Mouse (Mus musculus): ENCODE data around the gene Ndst2. TPM values are rescaled to one million over a fixed set of nuclear protein-coding genes. Genes with fewer than 3 reads are reported as not detected.
A peak's percentile ranks its signal among the peaks of the same experiment; 100 is the strongest.

Gene Ndst2
- polyA plus RNA-seq, 1 experiment from 2014 or later: 16.8 TPM

GRCm38 (mm10) chr14:20735892-20736390 is 1.6 kb upstream of the Ndst2 start:
- 88% methylated on average over 13 of the region's 13 CpGs for WGBS
- ATAC-seq: no peak
- H3K9ac ChIP-seq (replicated peaks): no peak overlapping the region
- H3K9me3 ChIP-seq: no peaks in the 10 kb centered on the region
- H3K4me2 ChIP-seq (replicated peaks): no peak overlapping the region
- no peak overlapping the region for H3K4me3 ChIP-seq (replicated peaks)
- H3K27ac ChIP-seq: no peak overlapping the region
- peaks cover 17% of the 10 kb centered on the region for H3K4me1 ChIP-seq (replicated peaks)
- no peaks in the 10 kb centered on the region for H3K27me3 ChIP-seq
- H3K36me3 ChIP-seq: peaks cover 54% of the 10 kb centered on the region

GRCm38 (mm10) chr14:20735052-20735451 is 690 bp upstream of the Ndst2 start:
- no peak overlapping the region for H3K4me3 ChIP-seq (replicated peaks)
- 0 out of 2 replicates have a peak overlapping the region, but pooled peaks have one; percentile 89 for H3K4me2 ChIP-seq (replicated peaks)
- H3K27ac ChIP-seq: no peak overlapping the region
- H3K4me1 ChIP-seq (replicated peaks): peaks cover 17% of the 10 kb centered on the region
- H3K9me3 ChIP-seq: no peaks in the 10 kb centered on the region
- H3K36me3 ChIP-seq: peaks cover 54% of the 10 kb centered on the region
- H3K9ac ChIP-seq (replicated peaks): no peak overlapping the region
- H3K27me3 ChIP-seq: no peaks in the 10 kb centered on the region
- 79% methylated on average over 2 of the region's 2 CpGs for WGBS
- ATAC-seq: no peak

- Histone ChIP-seq H3K4me3 (replicated peaks) (peak overlapping the region; percentile 80), H3K27me3 (no peaks in the 10 kb centered on the region), H3K9me3 (no peaks in the 10 kb centered on the region), H3K9ac (replicated peaks) (peak overlapping the region; percentile 89), H3K27ac (0 out of 2 replicates have a peak overlapping the region, but pooled peaks have one; percentile 78), H3K4me1 (replicated peaks) (peaks cover 17% of the 10 kb centered on the region), H3K4me2 (replicated peaks) (peak overlapping the region; percentile 89), H3K36me3 (peaks cover 55% of the 10 kb centered on the region)
- ATAC-seq: no peak
- WGBS: 52% methylated on average over 12 of the region's 12 CpGs
Observed at GRCm38 (mm10) chr14:20733041-20733951, 1.1 kb downstream of the Ndst2 start.

GRCm38 (mm10) chr14:20730853-20731602 is 3.3 kb downstream of the Ndst2 start:
- Histone ChIP-seq H3K27ac (no peak overlapping the region), H3K9me3 (no peaks in the 10 kb centered on the region), H3K4me1 (replicated peaks) (peaks cover 17% of the 10 kb centered on the region), H3K27me3 (no peaks in the 10 kb centered on the region), H3K9ac (replicated peaks) (no peak overlapping the region), H3K4me3 (replicated peaks) (no peak overlapping the region), H3K36me3 (peaks cover 58% of the 10 kb centered on the region), H3K4me2 (replicated peaks) (no peak overlapping the region)
- WGBS: 95% methylated on average over 9 of the region's 9 CpGs
- no peak for ATAC-seq

GRCm38 (mm10) chr14:20729871-20730270 is 4.5 kb downstream of the Ndst2 start:
- no peak overlapping the region for H3K4me2 ChIP-seq (replicated peaks)
- WGBS: 94% methylated on average over 9 of the region's 9 CpGs
- H3K36me3 ChIP-seq: peaks cover 64% of the 10 kb centered on the region
- no peak overlapping the region for H3K9ac ChIP-seq (replicated peaks)
- H3K9me3 ChIP-seq: no peaks in the 10 kb centered on the region
- no peak for ATAC-seq
- H3K27ac ChIP-seq: no peak overlapping the region
- peaks cover 14% of the 10 kb centered on the region for H3K4me1 ChIP-seq (replicated peaks)
- H3K4me3 ChIP-seq (replicated peaks): no peak overlapping the region
- H3K27me3 ChIP-seq: no peaks in the 10 kb centered on the region

GRCm38 (mm10) chr14:20725660-20726339 is 8.6 kb downstream of the Ndst2 start:
- Histone ChIP-seq H3K4me3 (replicated peaks) (no peak overlapping the region), H3K27ac (no peak overlapping the region), H3K27me3 (no peaks in the 10 kb centered on the region), H3K9ac (replicated peaks) (no peak overlapping the region), H3K4me2 (replicated peaks) (no peak overlapping the region), H3K36me3 (peaks cover 96% of the 10 kb centered on the region), H3K9me3 (no peaks in the 10 kb centered on the region), H3K4me1 (replicated peaks) (no peaks in the 10 kb centered on the region)
- WGBS: 88% methylated on average over 6 of the region's 6 CpGs
- ATAC-seq: no peak

- Histone ChIP-seq H3K4me1 (replicated peaks) (no peaks in the 10 kb centered on the region), H3K36me3 (peaks cover 96% of the 10 kb centered on the region), H3K4me2 (replicated peaks) (no peak overlapping the region), H3K4me3 (replicated peaks) (no peak overlapping the region), H3K27ac (no peak overlapping the region), H3K27me3 (no peaks in the 10 kb centered on the region), H3K9me3 (no peaks in the 10 kb centered on the region), H3K9ac (replicated peaks) (no peak overlapping the region)
- WGBS: 33% methylated on average over 5 of the region's 5 CpGs
- ATAC-seq: peak; percentile 51; the same call in 1 of the 2 replicates
Observed at GRCm38 (mm10) chr14:20724043-20724442, 10.3 kb downstream of the Ndst2 start.

- Histone ChIP-seq H3K36me3 (peaks cover 96% of the 10 kb centered on the region), H3K27ac (no peak overlapping the region), H3K27me3 (no peaks in the 10 kb centered on the region), H3K4me3 (replicated peaks) (no peak overlapping the region), H3K9ac (replicated peaks) (no peak overlapping the region), H3K4me1 (replicated peaks) (no peaks in the 10 kb centered on the region), H3K4me2 (replicated peaks) (no peak overlapping the region), H3K9me3 (no peaks in the 10 kb centered on the region)
- WGBS: 91% methylated on average over 12 of the region's 12 CpGs
- no peak for ATAC-seq
Observed at GRCm38 (mm10) chr14:20723006-20723405, 11.4 kb downstream of the Ndst2 start.

- H3K27me3 ChIP-seq: no peaks in the 10 kb centered on the region
- WGBS: 87% methylated on average over 3 of the region's 4 CpGs
- H3K4me1 ChIP-seq (replicated peaks): no peaks in the 10 kb centered on the region
- peaks cover 100% of the 10 kb centered on the region for H3K36me3 ChIP-seq
- no peak overlapping the region for H3K27ac ChIP-seq
- peak; percentile 28; the same call in 1 of the 2 replicates for ATAC-seq
- H3K9ac ChIP-seq (replicated peaks): no peak overlapping the region
- no peak overlapping the region for H3K4me3 ChIP-seq (replicated peaks)
- H3K9me3 ChIP-seq: no peaks in the 10 kb centered on the region
- no peak overlapping the region for H3K4me2 ChIP-seq (replicated peaks)
Observed at GRCm38 (mm10) chr14:20721371-20721770, 13.0 kb downstream of the Ndst2 start.

GRCm38 (mm10) chr14:20719767-20720166 is 14.6 kb downstream of the Ndst2 start:
- peaks cover 100% of the 10 kb centered on the region for H3K36me3 ChIP-seq
- H3K27me3 ChIP-seq: no peaks in the 10 kb centered on the region
- no peak overlapping the region for H3K9ac ChIP-seq (replicated peaks)
- no peak overlapping the region for H3K27ac ChIP-seq
- H3K9me3 ChIP-seq: no peaks in the 10 kb centered on the region
- no peak overlapping the region for H3K4me3 ChIP-seq (replicated peaks)
- 98% methylated on average over 12 of the region's 12 CpGs for WGBS
- no peak for ATAC-seq
- H3K4me1 ChIP-seq (replicated peaks): no peaks in the 10 kb centered on the region
- H3K4me2 ChIP-seq (replicated peaks): no peak overlapping the region

- Histone ChIP-seq H3K9ac (replicated peaks) (no peak overlapping the region), H3K9me3 (no peaks in the 10 kb centered on the region), H3K36me3 (peaks cover 100% of the 10 kb centered on the region), H3K4me1 (replicated peaks) (no peaks in the 10 kb centered on the region), H3K27me3 (no peaks in the 10 kb centered on the region), H3K4me3 (replicated peaks) (no peak overlapping the region), H3K27ac (no peak overlapping the region), H3K4me2 (replicated peaks) (no peak overlapping the region)
- ATAC-seq: no peak
- 92% methylated on average over 10 of the region's 10 CpGs for WGBS
Observed at GRCm38 (mm10) chr14:20718443-20718842, 15.9 kb downstream of the Ndst2 start.

Measured in midbrain, embryonic 13.5 days (tissue).